Mouse (Mus musculus) hindbrain, embryonic 14.5 days (tissue): ENCODE results near the gene Nup210l. TPM values are rescaled to one million over a fixed set of nuclear protein-coding genes. Genes with fewer than 3 reads are reported as not detected.
A peak's percentile ranks its signal among the peaks of the same experiment; 100 is the strongest.
"Not testable (repeated sequence)": the region's sequence is repeated elsewhere in the genome, so short reads cannot be mapped to it uniquely, and the experiment has no call there.

Source experiments
- ATAC-seq: fragments of 200-750 bp; cut with Nextera tagmentation; 2 replicates; pipeline ENCODE4 v1.8.0; 2017; ENCODE audit warnings: moderate number of reproducible peaks, mild to moderate bottlenecking, moderate TSS enrichment, moderate library complexity; ENCODE audit not compliant: low FRiP score
- DNase-seq: peaks from one replicate; pipeline ENCODE4 v3.0.0-alpha.2; 2015; ENCODE audit warnings: low spot score
- H3K27ac ChIP-seq: fragments of 300-500 bp; sonication (generic); 2 replicates; pipeline ENCODE4 v1.5.1; 2014; ENCODE audit warnings: mild to moderate bottlenecking, moderate library complexity
- H3K27me3 ChIP-seq: fragments of 300-500 bp; sonication (generic); 2 replicates; pipeline ENCODE4 v1.6.1; 2014; ENCODE audit warnings: mild to moderate bottlenecking, low read length, mixed read lengths; ENCODE audit not compliant: control insufficient read depth, insufficient read depth
- H3K36me3 ChIP-seq: fragments of 300-500 bp; sonication (generic); replicated peaks from 2 replicates; pipeline ENCODE4 v1.6.1; 2014; ENCODE audit not compliant: control insufficient read depth, insufficient read depth
- H3K4me1 ChIP-seq: fragments of 300-500 bp; sonication (generic); replicated peaks from 2 replicates; pipeline ENCODE4 v1.6.1; 2014; ENCODE audit warnings: antibody characterized with exemption, low read length, mixed read lengths; ENCODE audit not compliant: control insufficient read depth, insufficient read depth
- H3K4me2 ChIP-seq: fragments of 300-500 bp; sonication (generic); replicated peaks from 2 replicates; pipeline ENCODE4 v1.6.1; 2014; ENCODE audit warnings: mild to moderate bottlenecking, moderate library complexity
- H3K4me3 ChIP-seq: fragments of 300-500 bp; sonication (generic); replicated peaks from 2 replicates; pipeline ENCODE4 v1.5.1; 2014; ENCODE audit warnings: mild to moderate bottlenecking, low read length
- H3K9ac ChIP-seq: fragments of 300-500 bp; sonication (generic); 2 replicates; pipeline ENCODE4 v1.6.1; 2014
- H3K9me3 ChIP-seq: fragments of 300-500 bp; sonication (generic); 2 replicates; pipeline ENCODE4 v1.6.1; 2016; ENCODE audit warnings: low read length; ENCODE audit not compliant: control insufficient read depth
- WGBS: fragments of 180-500 bp; shearing (Covaris S2); extraction: QIAGEN DNeasy Blood & Tissue Kit; methylation state at CpG from one replicate; pipeline ENCODE4 v1.1.7; 2014; 5-methylcytosine and 5-hydroxymethylcytosine counted together
- polyA plus RNA-seq: library from polyadenylated mRNA; unstranded; fragments of >200 nt; fragmentation: Nextera tagmentation; extraction: Ambion mirVana; gene quantifications from 2 replicates; pipeline ENCODE4 v1.2.1, GENCODE M21; 2014

Gene Nup210l
- polyA plus RNA-seq, 1 experiment from 2014 or later: 0.35 TPM

GRCm38 (mm10) chr3:90242984-90243775, 139.2 kb downstream of the Nup210l start, which contains the start of gene Creb3l4:
TSS of gene Creb3l4 (minus strand) at chr3:90243512.
- Histone ChIP-seq H3K9ac (peak within 1 kb of the TSS; percentile 35; the same call in 1 of the 2 replicates), H3K27me3 (no peaks in the 10 kb centered on the region), H3K27ac (no peak within 1 kb of the TSS; the same call in 1 of the 2 replicates), H3K4me1 (peaks cover 17% of the 10 kb centered on the region), H3K4me2 (peak within 1 kb of the TSS; percentile 73), H3K4me3 (peak within 1 kb of the TSS; percentile 31), H3K36me3 (no peaks in the 10 kb centered on the region), H3K9me3 (no peaks in the 10 kb centered on the region)
- DNase-seq (peak; percentile 70), ATAC-seq (peak; percentile 58; the same call in 1 of the 2 replicates)
- 2% methylated on average over 19 of the region's 19 CpGs for WGBS

- H3K4me1 ChIP-seq: peaks cover 23% of the 10 kb centered on the region
- no peak overlapping the region for H3K4me3 ChIP-seq
- ATAC-seq (no peak), DNase-seq (no peak)
- H3K27ac ChIP-seq: no peak overlapping the region
- H3K27me3 ChIP-seq: no peaks in the 10 kb centered on the region
- H3K9me3 ChIP-seq: no peaks in the 10 kb centered on the region
- no peak overlapping the region for H3K4me2 ChIP-seq
- WGBS: 73% methylated on average over 2 of the region's 2 CpGs
- no peak overlapping the region for H3K9ac ChIP-seq
- H3K36me3 ChIP-seq: peaks cover 5% of the 10 kb centered on the region; the same call in 1 of the 2 replicates
These were observed 141.5 kb downstream of the Nup210l start for GRCm38 (mm10) chr3:90245406-90245805.

GRCm38 (mm10) chr3:90247630-90247959, 143.7 kb downstream of the Nup210l start:
- Histone ChIP-seq H3K9me3 (no peaks in the 10 kb centered on the region), H3K4me1 (peaks cover 21% of the 10 kb centered on the region), H3K9ac (peak overlapping the region; percentile 73), H3K4me2 (peak overlapping the region; percentile 68), H3K36me3 (peaks cover 20% of the 10 kb centered on the region), H3K27ac (peak overlapping the region; percentile 83), H3K27me3 (no peaks in the 10 kb centered on the region), H3K4me3 (peak overlapping the region; percentile 57)
- under 1% methylated on average over 3 of the region's 3 CpGs for WGBS
- DNase-seq (no peak), ATAC-seq (peak; percentile 3; the same call in 1 of the 2 replicates)

GRCm38 (mm10) chr3:90247960-90248745, 144.2 kb downstream of the Nup210l start, which contains the start of gene Slc39a1:
TSS of gene Slc39a1 (plus strand) at chr3:90248172.
- 0% methylated on average over 40 of the region's 44 CpGs for WGBS
- peak; percentile 94 for ATAC-seq
- peak; percentile 95 for DNase-seq
- H3K27me3 ChIP-seq: no peaks in the 10 kb centered on the region
- H3K9ac ChIP-seq: peak within 1 kb of the TSS; percentile 73
- peak within 1 kb of the TSS; percentile 68 for H3K4me2 ChIP-seq
- no peaks in the 10 kb centered on the region for H3K9me3 ChIP-seq
- peak within 1 kb of the TSS; percentile 83 for H3K27ac ChIP-seq
- H3K36me3 ChIP-seq: peaks cover 20% of the 10 kb centered on the region
- peak within 1 kb of the TSS; percentile 57 for H3K4me3 ChIP-seq
- peaks cover 16% of the 10 kb centered on the region for H3K4me1 ChIP-seq

- peaks cover 10% of the 10 kb centered on the region for H3K4me1 ChIP-seq
- DNase-seq: no peak
- H3K27me3 ChIP-seq: no peaks in the 10 kb centered on the region
- peak overlapping the region; percentile 73 for H3K9ac ChIP-seq
- WGBS: 4% methylated on average over 10 of the region's 10 CpGs
- ATAC-seq: no peak
- peak overlapping the region; percentile 57 for H3K4me3 ChIP-seq
- peak overlapping the region; percentile 68 for H3K4me2 ChIP-seq
- H3K9me3 ChIP-seq: no peaks in the 10 kb centered on the region
- H3K36me3 ChIP-seq: peaks cover 20% of the 10 kb centered on the region
- H3K27ac ChIP-seq: peak overlapping the region; percentile 70
These were observed 144.8 kb downstream of the Nup210l start for GRCm38 (mm10) chr3:90248746-90249100.

- Histone ChIP-seq H3K27me3 (no peaks in the 10 kb centered on the region), H3K27ac (no peak overlapping the region), H3K4me2 (no peak overlapping the region), H3K4me3 (no peak overlapping the region), H3K9me3 (no peaks in the 10 kb centered on the region), H3K4me1 (peaks cover 21% of the 10 kb centered on the region), H3K36me3 (peaks cover 20% of the 10 kb centered on the region), H3K9ac (no peak overlapping the region)
- ATAC-seq (no peak), DNase-seq (no peak)
- 92% methylated on average over 6 of the region's 6 CpGs for WGBS
These were observed 146.9 kb downstream of the Nup210l start for GRCm38 (mm10) chr3:90250791-90251190.

GRCm38 (mm10) chr3:90251731-90252226, 147.8 kb downstream of the Nup210l start:
- not testable (repeated sequence) for H3K9ac ChIP-seq, H3K9me3 ChIP-seq, DNase-seq, H3K4me2 ChIP-seq, H3K4me3 ChIP-seq, H3K27me3 ChIP-seq, ATAC-seq, H3K27ac ChIP-seq
- H3K36me3 ChIP-seq: peaks cover 20% of the 10 kb centered on the region
- 98% methylated on average over 8 of the region's 12 CpGs for WGBS
- H3K4me1 ChIP-seq: peaks cover 26% of the 10 kb centered on the region

- H3K4me1 ChIP-seq: peaks cover 23% of the 10 kb centered on the region
- H3K4me2 ChIP-seq, DNase-seq, H3K9ac ChIP-seq, H3K27me3 ChIP-seq, H3K27ac ChIP-seq, ATAC-seq, H3K4me3 ChIP-seq, H3K9me3 ChIP-seq: not testable (repeated sequence)
- 84% methylated on average over 2 of the region's 2 CpGs for WGBS
- peaks cover 27% of the 10 kb centered on the region for H3K36me3 ChIP-seq
These were observed 148.7 kb downstream of the Nup210l start for GRCm38 (mm10) chr3:90252659-90253058.

GRCm38 (mm10) chr3:90253174-90253573, 149.2 kb downstream of the Nup210l start:
- peak overlapping the region; percentile 81; the same call in 1 of the 2 replicates for H3K4me3 ChIP-seq
- 95% methylated on average over 1 of the region's 1 CpGs for WGBS
- peak overlapping the region; percentile 90 for H3K4me2 ChIP-seq

More at GRCm38 (mm10) chr3:90253174-90253573, 149.2 kb downstream of the Nup210l start:
- Histone ChIP-seq H3K4me1 (peaks cover 23% of the 10 kb centered on the region), H3K9ac (peak overlapping the region; percentile 92; the same call in 1 of the 2 replicates), H3K27ac (0 out of 2 replicates have a peak overlapping the region, but pooled peaks have one; percentile 55), H3K36me3 (peaks cover 32% of the 10 kb centered on the region)
- H3K27me3 ChIP-seq, DNase-seq, H3K9me3 ChIP-seq: not testable (repeated sequence)
- ATAC-seq: peak; percentile 0; the same call in 1 of the 2 replicates
